In the genomic region with DNA sequence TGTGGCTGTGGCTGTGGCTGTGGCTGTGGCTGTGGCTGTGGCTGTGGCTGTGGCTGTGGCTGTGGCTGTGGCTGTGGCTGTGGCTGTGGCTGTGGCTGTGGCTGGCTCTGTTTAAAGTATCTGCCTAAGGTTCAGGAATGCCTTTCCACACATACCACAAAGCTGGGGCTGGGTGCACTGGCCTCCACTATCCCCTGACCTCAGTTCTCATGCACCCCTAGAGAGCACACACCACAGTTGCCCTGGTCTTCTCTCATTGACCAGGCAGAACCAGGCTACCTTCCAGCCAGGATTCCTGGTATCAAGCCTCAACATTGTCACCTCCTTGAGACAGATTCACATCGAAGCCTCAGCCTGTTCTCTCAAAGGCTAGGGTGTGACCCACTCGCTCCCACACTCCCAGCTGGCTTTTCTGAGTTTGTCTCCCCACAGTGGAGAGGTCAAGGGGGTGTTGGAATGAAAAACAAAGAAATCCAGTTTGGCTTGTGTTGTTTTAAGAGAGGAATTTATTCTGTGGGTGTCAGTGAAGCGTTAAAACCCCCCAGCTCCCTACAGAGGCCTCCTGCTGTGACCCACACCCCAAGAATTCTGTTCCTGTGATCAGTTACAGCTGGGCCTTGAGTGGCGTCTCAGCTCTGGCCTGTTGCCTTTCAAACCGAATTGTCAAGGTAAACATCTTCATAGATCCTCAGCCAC, we compare ENCODE assay signal across 11 mouse cellular contexts. TPM values are rescaled to one million over a fixed set of nuclear protein-coding genes. Genes with fewer than 3 reads are reported as not detected.
DNase-seq lines count a peak whose midpoint lies in the region; ATAC-seq and TF ChIP-seq lines count a peak whose summit lies in the region.
"Had no signal": no experiment of that assay in that cellular context is flagged by ENCODE, and none has a peak within 500 bp of the region (broad histone marks: within the 10 kb centered on the region; RNA-seq: fewer than 3 reads in every experiment).

No protein-coding gene starts in this region.

- 0 out of 2 replicates have a peak, but pooled peaks cover 2% of the 10 kb centered on the region for H3K36me3 ChIP-seq in heart, embryonic 14.5 days (ENCODE audit: control insufficient read depth, insufficient read depth, low read length)
- H3K36me3 ChIP-seq in lung, embryonic 16.5 days (ENCODE audit: control insufficient read depth, insufficient read depth, low read length), result no peaks in the 10 kb centered on the region
- H3K36me3 ChIP-seq in heart, postnatal 0 days (replicated peaks; ENCODE audit: control insufficient read depth, insufficient read depth, low read length), result no peaks in the 10 kb centered on the region; the same call in 1 of the 2 replicates
- H3K36me3 ChIP-seq in stomach, embryonic 16.5 days (ENCODE audit: control insufficient read depth, insufficient read depth, low read length), result no peaks in the 10 kb centered on the region
- no peaks in the 10 kb centered on the region for H3K36me3 ChIP-seq in forebrain, embryonic 13.5 days (ENCODE audit: poor library complexity, severe bottlenecking)

- no peak for ATAC-seq in heart, embryonic 14.5 days (ENCODE audit: insufficient number of reproducible peaks, insufficient read depth, low FRiP score, low read depth)
- peak; percentile 47; the same call in 1 of the 2 replicates for ATAC-seq in lung, embryonic 16.5 days (ENCODE audit: low read depth)
- no peak for ATAC-seq in heart, postnatal 0 days (ENCODE audit: insufficient read depth, low read depth)
- no peak for ATAC-seq in stomach, embryonic 16.5 days (ENCODE audit: insufficient read depth, low FRiP score)
- ATAC-seq in forebrain, embryonic 13.5 days, result no peak
- ATAC-seq: hindbrain, embryonic 16.5 days had no signal

- no peak overlapping the region for H3K4me2 ChIP-seq in heart, embryonic 14.5 days (ENCODE audit: low read length)
- H3K4me2 ChIP-seq in lung, embryonic 16.5 days (ENCODE audit: low read depth, low read length), result no peak overlapping the region
- H3K4me2 ChIP-seq in heart, postnatal 0 days (ENCODE audit: low read depth, low read length), result no peak overlapping the region
- no peak overlapping the region for H3K4me2 ChIP-seq in stomach, embryonic 16.5 days (ENCODE audit: low read depth, low read length)
- H3K4me2 ChIP-seq in forebrain, embryonic 13.5 days, result no peak overlapping the region

- no peak overlapping the region for H3K4me3 ChIP-seq in heart, embryonic 14.5 days (ENCODE audit: control insufficient read depth in 1 of 2, insufficient read depth in 1 of 2, low read depth in 1 of 2, low read length in 2 of 2)
- no peak overlapping the region for H3K4me3 ChIP-seq in lung, embryonic 16.5 days (ENCODE audit: low read length)
- no peak overlapping the region for H3K4me3 ChIP-seq in lung, adult 2 months (replicated peaks; ENCODE audit: extremely low read depth, low read depth, low read length)
- H3K4me3 ChIP-seq in heart, postnatal 0 days (ENCODE audit: low read depth, low read length), result no peak overlapping the region
- no peak overlapping the region for H3K4me3 ChIP-seq in stomach, embryonic 16.5 days (replicated peaks; ENCODE audit: low read length)
- H3K4me3 ChIP-seq in forebrain, embryonic 13.5 days, result no peak overlapping the region

- 58% methylated on average over 5 of the region's 5 CpGs for WGBS in heart, embryonic 14.5 days
- 46% methylated on average over 5 of the region's 5 CpGs for WGBS in lung, embryonic 16.5 days
- 35% methylated on average over 5 of the region's 5 CpGs for whole genome bisulfite sequencing in lung, adult 2 months
- WGBS in heart, postnatal 0 days, result 60% methylated on average over 5 of the region's 5 CpGs
- WGBS in stomach, embryonic 16.5 days, result 42% methylated on average over 5 of the region's 5 CpGs
- 54% methylated on average over 5 of the region's 5 CpGs for WGBS in forebrain, embryonic 13.5 days

- 0 out of 2 replicates have a peak overlapping the region, but pooled peaks have one; percentile 17 for H3K9ac ChIP-seq in heart, embryonic 14.5 days (ENCODE audit: low read length)
- H3K9ac ChIP-seq in lung, embryonic 16.5 days (ENCODE audit: low read length), result 0 out of 2 replicates have a peak overlapping the region, but pooled peaks have one; percentile 29
- no peak overlapping the region for H3K9ac ChIP-seq in heart, postnatal 0 days (replicated peaks; ENCODE audit: low read depth, low read length)
- H3K9ac ChIP-seq in stomach, embryonic 16.5 days (ENCODE audit: low read length), result 0 out of 2 replicates have a peak overlapping the region, but pooled peaks have one; percentile 35
- no peak overlapping the region for H3K9ac ChIP-seq in forebrain, embryonic 13.5 days

- H3K27ac ChIP-seq in heart, embryonic 14.5 days (replicated peaks in 1 of 2; ENCODE audit: control insufficient read depth in 1 of 2, insufficient read depth in 1 of 2, low read depth in 2 of 2, low read length in 2 of 2), result peak overlapping the region; percentile 56 to 63; a peak in 3 of 4 replicates
- peak overlapping the region; percentile 1; the same call in 1 of the 2 replicates for H3K27ac ChIP-seq in lung, embryonic 16.5 days (ENCODE audit: low read length)
- H3K27ac ChIP-seq in heart, postnatal 0 days (ENCODE audit: low read depth), result peak overlapping the region; percentile 71
- H3K27ac ChIP-seq in stomach, embryonic 16.5 days (ENCODE audit: low read length), result peak overlapping the region; percentile 75
- no peak overlapping the region for H3K27ac ChIP-seq in forebrain, embryonic 13.5 days

- no peak for TF ChIP-seq CTCF in lung, adult 2 months (IDR thresholded peaks at IDR 0.05; ENCODE audit: insufficient read depth, low read length)
- no peak for TF ChIP-seq CTCF in heart, postnatal 0 days (IDR thresholded peaks at IDR 0.05; ENCODE audit: low read depth)

- no peak for TF ChIP-seq POLR2A in lung, adult 2 months (IDR thresholded peaks at IDR 0.05; ENCODE audit: borderline replicate concordance, extremely low read depth, low read depth, low read length)

- no peak for TF ChIP-seq EP300 in heart, postnatal 0 days (IDR thresholded peaks at IDR 0.05; ENCODE audit: low read depth)

- no peaks in the 10 kb centered on the region for H3K9me3 ChIP-seq in heart, embryonic 14.5 days (ENCODE audit: control insufficient read depth, low read length)
- no peaks in the 10 kb centered on the region for H3K9me3 ChIP-seq in lung, embryonic 16.5 days (ENCODE audit: control insufficient read depth, low read length)
- H3K9me3 ChIP-seq in heart, postnatal 0 days (replicated peaks; ENCODE audit: control insufficient read depth, low read length), result no peaks in the 10 kb centered on the region
- H3K9me3 ChIP-seq in stomach, embryonic 16.5 days (replicated peaks; ENCODE audit: control insufficient read depth, low read length), result no peaks in the 10 kb centered on the region
- H3K9me3 ChIP-seq in forebrain, embryonic 13.5 days (replicated peaks), result no peaks in the 10 kb centered on the region

- H3K27me3 ChIP-seq in heart, embryonic 14.5 days (ENCODE audit: control insufficient read depth, insufficient read depth, low read length), result no peaks in the 10 kb centered on the region
- H3K27me3 ChIP-seq in lung, embryonic 16.5 days (ENCODE audit: control insufficient read depth, insufficient read depth, low read depth, low read length), result no peaks in the 10 kb centered on the region
- H3K27me3 ChIP-seq in heart, postnatal 0 days (ENCODE audit: control insufficient read depth, insufficient read depth, low read length), result no peaks in the 10 kb centered on the region
- H3K27me3 ChIP-seq in stomach, embryonic 16.5 days (ENCODE audit: control insufficient read depth, insufficient read depth, low read length), result no peaks in the 10 kb centered on the region
- no peaks in the 10 kb centered on the region for H3K27me3 ChIP-seq in forebrain, embryonic 13.5 days

- no peak for DNase-seq in heart, postnatal 25 days (ENCODE audit: low spot score)
- no peak for DNase-seq in lung, adult 2 months
- no peak for DNase-seq in heart, postnatal 0 days (ENCODE audit: low spot score)
- DNase-seq in ovary, postnatal 14 days (ENCODE audit: low spot score), result no peak
- DNase-seq: adrenal gland, postnatal 14 days; liver had no signal

- intact Hi-C loops in heart, postnatal 25 days (cut with DNase I), result no loop called here

- H3K4me1 ChIP-seq in heart, embryonic 14.5 days (ENCODE audit: control insufficient read depth in 2 of 2, insufficient read depth in 2 of 2, low read length in 2 of 2), result peaks cover 58 to 80% of the 10 kb centered on the region in 2 experiments
- peaks cover 31% of the 10 kb centered on the region for H3K4me1 ChIP-seq in lung, embryonic 16.5 days (replicated peaks; ENCODE audit: control insufficient read depth, insufficient read depth, low read length)
- H3K4me1 ChIP-seq in lung, adult 2 months (ENCODE audit: control insufficient read depth, insufficient read depth, low read length), result peaks cover 49% of the 10 kb centered on the region
- peaks cover 85% of the 10 kb centered on the region for H3K4me1 ChIP-seq in heart, postnatal 0 days (ENCODE audit: control insufficient read depth, insufficient read depth)
- H3K4me1 ChIP-seq in stomach, embryonic 16.5 days (ENCODE audit: control insufficient read depth, insufficient read depth, low read length), result peaks cover 29% of the 10 kb centered on the region
- no peaks in the 10 kb centered on the region for H3K4me1 ChIP-seq in forebrain, embryonic 13.5 days

RNA-seq across cellular contexts. Expression of a gene that starts 15.2 kb away (rescaled TPM):
- polyA plus RNA-seq in heart, embryonic 14.5 days (2014; fragmentation: Nextera tagmentation; extraction: Ambion mirVana), result 250 and 253 TPM in 2 replicates
- total RNA-seq in heart, postnatal 25 days (2021), result 100 to 1,000 TPM; 537 to 622 TPM
- 368 and 370 TPM in 2 replicates for polyA plus RNA-seq in lung, embryonic 16.5 days (2015; fragmentation: Nextera tagmentation; extraction: Ambion mirVana)
- 556 and 580 TPM in 2 replicates for polyA plus RNA-seq in lung, adult 2 months (2012; rRNA removed)
- 921 and 1,061 TPM in 2 replicates for total RNA-seq in heart, postnatal 0 days (2014; rRNA removed; ENCODE audit: low replicate concordance)
- polyA plus RNA-seq in heart, postnatal 0 days (2015; fragmentation: Nextera tagmentation; extraction: Ambion mirVana), result 163 and 191 TPM in 2 replicates
- polyA plus RNA-seq in stomach, embryonic 16.5 days (2015; fragmentation: Nextera tagmentation; extraction: Ambion mirVana), result 207 and 211 TPM in 2 replicates
- 50.8 and 53.5 TPM in 2 replicates for polyA plus RNA-seq in forebrain, embryonic 13.5 days (2015; fragmentation: Nextera tagmentation; extraction: Ambion mirVana)

RNA-seq across cellular contexts. Expression of a gene that starts 15.3 kb away (rescaled TPM):
- polyA plus RNA-seq in heart, embryonic 14.5 days (2014; fragmentation: Nextera tagmentation; extraction: Ambion mirVana), result 77.7 and 80.3 TPM in 2 replicates
- total RNA-seq in heart, postnatal 25 days (2021), result 100 to 1,000 TPM; 292 to 338 TPM
- 113 and 117 TPM in 2 replicates for polyA plus RNA-seq in lung, embryonic 16.5 days (2015; fragmentation: Nextera tagmentation; extraction: Ambion mirVana)
- polyA plus RNA-seq in lung, adult 2 months (2012; rRNA removed), result 219 and 237 TPM in 2 replicates
- total RNA-seq in heart, postnatal 0 days (2014; rRNA removed; ENCODE audit: low replicate concordance), result 315 and 329 TPM in 2 replicates
- 87.7 and 98.5 TPM in 2 replicates for polyA plus RNA-seq in heart, postnatal 0 days (2015; fragmentation: Nextera tagmentation; extraction: Ambion mirVana)
- polyA plus RNA-seq in stomach, embryonic 16.5 days (2015; fragmentation: Nextera tagmentation; extraction: Ambion mirVana), result 57.3 and 65.2 TPM in 2 replicates
- 21.7 and 24.0 TPM in 2 replicates for polyA plus RNA-seq in forebrain, embryonic 13.5 days (2015; fragmentation: Nextera tagmentation; extraction: Ambion mirVana)

Comparison
In these comparisons a context has a peak if more than half of its experiments do, and no peak if none do; other contexts are left out.
1. H3K9ac ChIP-seq: peak in heart, embryonic 14.5 days (single experiment), lung, embryonic 16.5 days (single experiment) and stomach, embryonic 16.5 days (single experiment); none in heart, postnatal 0 days (single experiment) and forebrain, embryonic 13.5 days (single experiment).